Mouse (Mus musculus) T-helper 17 cell (primary cell): ENCODE measurements around the gene Bco2.

Source experiments
- in situ Hi-C, 2 experiments: fragments of 300-600 bp; cut with MboI, MseI; formaldehyde crosslinking; loops; 1 replicate in 1 of 2; 2 replicates in 1 of 2; pipeline ENCODE4 v1.15.1; 2025; ENCODE audit warnings: high pct_unique_total_duplicates in 2 of 2

The Bco2 gene

GRCm38 (mm10) chr9:50561918-50562360 is 7.0 kb upstream of the Bco2 start:
- in situ Hi-C loops, result loop anchor here in 1 of 2 experiments (25.0 kb wide), 1 partner anchor 1750 kb away; no protein-coding TSS in a partner anchor

- in situ Hi-C loops, result loop anchor here in 1 of 2 experiments (25.0 kb wide), 1 partner anchor 1749 kb away; no protein-coding TSS in a partner anchor
These were observed 6.3 kb upstream of the Bco2 start, which contains the start of gene Tex12 for GRCm38 (mm10) chr9:50561145-50561917. Tex12 (minus strand) TSS chr9:50561325.

- in situ Hi-C loops, result loop anchor here in 1 of 2 experiments (25.0 kb wide), 1 partner anchor 1742 kb away; no protein-coding TSS in a partner anchor
These were observed 514 bp downstream of the Bco2 start, which contains the start of gene Il18 for GRCm38 (mm10) chr9:50554241-50555093. Il18 (plus strand) TSS chr9:50554827.

- in situ Hi-C loops, result loop anchor here in 1 of 2 experiments (25.0 kb wide), 1 partner anchor 1741 kb away; no protein-coding TSS in a partner anchor
These were observed 1.4 kb downstream of the Bco2 start for GRCm38 (mm10) chr9:50553547-50553946.

GRCm38 (mm10) chr9:50552206-50552605 is 2.8 kb downstream of the Bco2 start:
- in situ Hi-C loops, result loop anchor here in 1 of 2 experiments (25.0 kb wide), 1 partner anchor 1740 kb away; no protein-coding TSS in a partner anchor

GRCm38 (mm10) chr9:50548936-50549335 is 6.0 kb downstream of the Bco2 start:
- in situ Hi-C loops, result loop anchor here in 1 of 2 experiments (5.0 to 25.0 kb wide), 2 partner anchors 38 to 212 kb away; partner anchors contain the start of gene Rpl10-ps3

- in situ Hi-C loops, result loop anchor here in 1 of 2 experiments (5.0 to 25.0 kb wide), 2 partner anchors 39 to 211 kb away; partner anchors contain the start of gene Rpl10-ps3
These were observed 7.0 kb downstream of the Bco2 start for GRCm38 (mm10) chr9:50547859-50548478.

GRCm38 (mm10) chr9:50542401-50542800 is 12.6 kb downstream of the Bco2 start:
- in situ Hi-C loops, result loop anchor here in 1 of 2 experiments (25.0 kb wide), 1 partner anchor 205 kb away; the partner anchor contains the start of gene Rpl10-ps3

GRCm38 (mm10) chr9:50540170-50540569 is 14.8 kb downstream of the Bco2 start:
- in situ Hi-C loops, result loop anchor here in 1 of 2 experiments (25.0 kb wide), 1 partner anchor 203 kb away; the partner anchor contains the start of gene Rpl10-ps3

- in situ Hi-C loops, result loop anchor here in 1 of 2 experiments (25.0 kb wide), 1 partner anchor 200 kb away; the partner anchor contains the start of gene Rpl10-ps3
These were observed 17.7 kb downstream of the Bco2 start for GRCm38 (mm10) chr9:50537295-50537694.

GRCm38 (mm10) chr9:50536603-50537135 is 18.3 kb downstream of the Bco2 start:
- in situ Hi-C loops, result loop anchor here in 1 of 2 experiments (25.0 kb wide), 1 partner anchor 199 kb away; the partner anchor contains the start of gene Rpl10-ps3

- in situ Hi-C loops, result loop anchor here in 1 of 2 experiments (25.0 kb wide), 1 partner anchor 199 kb away; the partner anchor contains the start of gene Rpl10-ps3
These were observed 19.1 kb downstream of the Bco2 start for GRCm38 (mm10) chr9:50535930-50536329.

- in situ Hi-C loops, result loop anchor here in 1 of 2 experiments (25.0 kb wide), 1 partner anchor 196 kb away; the partner anchor contains the start of gene Rpl10-ps3
These were observed 21.2 kb downstream of the Bco2 start for GRCm38 (mm10) chr9:50533791-50534190.

- in situ Hi-C loops, result loop anchor here in 1 of 2 experiments (25.0 kb wide), 1 partner anchor 196 kb away; the partner anchor contains the start of gene Rpl10-ps3
These were observed 21.7 kb downstream of the Bco2 start for GRCm38 (mm10) chr9:50533328-50533727.

GRCm38 (mm10) chr9:50530890-50531289 is 24.1 kb downstream of the Bco2 start:
- in situ Hi-C loops, result loop anchor here in 1 of 2 experiments (25.0 kb wide), 1 partner anchor 194 kb away; the partner anchor contains the start of gene Rpl10-ps3

- in situ Hi-C loops, result loop anchor here in 1 of 2 experiments (5.0 to 25.0 kb wide), 2 partner anchors 71 to 191 kb away; partner anchors contain the start of gene Rpl10-ps3
These were observed 26.6 kb downstream of the Bco2 start, which contains the start of gene Pts for GRCm38 (mm10) chr9:50528293-50528892. Pts (minus strand) TSS chr9:50528724.

GRCm38 (mm10) chr9:50527860-50528259 is 27.1 kb downstream of the Bco2 start:
- in situ Hi-C loops, result loop anchor here in 1 of 2 experiments (5.0 to 25.0 kb wide), 2 partner anchors 71 to 191 kb away; partner anchors contain the start of gene Rpl10-ps3

- in situ Hi-C loops, result loop anchor here in 1 of 2 experiments (5.0 to 25.0 kb wide), 2 partner anchors 68 to 188 kb away; partner anchors contain the start of gene Rpl10-ps3
These were observed 29.4 kb downstream of the Bco2 start for GRCm38 (mm10) chr9:50525585-50525984.

GRCm38 (mm10) chr9:50524936-50525335 is 30.0 kb downstream of the Bco2 start:
- in situ Hi-C loops, result loop anchor here in 1 of 2 experiments (5.0 to 25.0 kb wide), 2 partner anchors 68 to 188 kb away; partner anchors contain the start of gene Rpl10-ps3
